Comparison of ENCODE assay signal across 25 mouse cellular contexts in genomic region chr13:92222763-92223162, GRCm38 (mm10).
"Had no signal": no experiment of that assay in that cellular context is flagged by ENCODE, and none has a peak within 500 bp of the region (broad histone marks: within the 10 kb centered on the region; RNA-seq: fewer than 3 reads in every experiment).

No protein-coding gene starts in this region.

- H3K27ac ChIP-seq: gastrocnemius, adult 2 months; heart, embryonic 13.5 days; heart, embryonic 15.5 days; hindbrain, embryonic 13.5 days; hindbrain, embryonic 15.5 days; hindbrain, postnatal 0 days; kidney, embryonic 15.5 days; kidney, postnatal 0 days; limb, embryonic 13.5 days; limb, embryonic 15.5 days; liver, embryonic 12.5 days had no signal

- H3K4me3 ChIP-seq: gastrocnemius, adult 2 months; heart, embryonic 13.5 days; heart, embryonic 15.5 days; hindbrain, embryonic 13.5 days; hindbrain, embryonic 15.5 days; kidney, embryonic 15.5 days; limb, embryonic 13.5 days; limb, embryonic 15.5 days; liver, embryonic 12.5 days had no signal

- H3K9me3 ChIP-seq: heart, embryonic 13.5 days; heart, embryonic 15.5 days; hindbrain, embryonic 13.5 days; hindbrain, embryonic 15.5 days; kidney, embryonic 15.5 days; limb, embryonic 13.5 days; limb, embryonic 15.5 days; liver, embryonic 12.5 days had no signal

- H3K36me3 ChIP-seq: limb, embryonic 15.5 days had no signal

- ATAC-seq: hindbrain, postnatal 0 days; liver, embryonic 12.5 days had no signal

- H3K27me3 ChIP-seq: heart, embryonic 13.5 days; heart, embryonic 15.5 days; hindbrain, embryonic 13.5 days; hindbrain, embryonic 15.5 days; kidney, embryonic 15.5 days; limb, embryonic 13.5 days; limb, embryonic 15.5 days; liver, embryonic 12.5 days had no signal

- H3K9ac ChIP-seq: heart, embryonic 13.5 days; heart, embryonic 15.5 days; hindbrain, embryonic 13.5 days; hindbrain, embryonic 15.5 days; kidney, embryonic 15.5 days; limb, embryonic 13.5 days; limb, embryonic 15.5 days; liver, embryonic 12.5 days had no signal

- H3K4me1 ChIP-seq: hindbrain, embryonic 13.5 days; hindbrain, embryonic 15.5 days; kidney, embryonic 15.5 days; limb, embryonic 13.5 days; limb, embryonic 15.5 days; liver, embryonic 12.5 days had no signal

- H3K4me2 ChIP-seq: heart, embryonic 11.5 days; heart, embryonic 13.5 days; heart, embryonic 15.5 days; hindbrain, embryonic 13.5 days; hindbrain, embryonic 15.5 days; kidney, embryonic 15.5 days; limb, embryonic 13.5 days; limb, embryonic 15.5 days; liver, embryonic 12.5 days had no signal

- DNase-seq: gastrocnemius, adult 2 months; gastrocnemius, postnatal 10 days; gastrocnemius, postnatal 25 days; heart, adult 18-20 months; heart, postnatal 14 days; heart, postnatal 36 days; kidney, adult 11 months; kidney, adult 2 months; kidney, adult 9 months; kidney, postnatal 14 days; kidney, postnatal 36 days; layer of hippocampus, adult 9-11 months; layer of hippocampus, postnatal 36 days; left cerebral cortex, postnatal 4 days had no signal
